Mouse (Mus musculus) embryonic fibroblast, embryonic 13.5 days (primary cell): Measurements from ENCODE around the gene Luc7l. TPM values are rescaled to one million over a fixed set of nuclear protein-coding genes. Genes with fewer than 3 reads are reported as not detected.

Experiments used
- H3K27ac ChIP-seq: 2 replicates; pipeline ENCODE4 v1.5.1; 2012; ENCODE audit warnings: low read length, control low read depth, inconsistent platforms; ENCODE audit not compliant: insufficient read depth
- H3K4me1 ChIP-seq: 2 replicates; pipeline ENCODE4 v1.6.1; 2011; ENCODE audit warnings: low read length; ENCODE audit not compliant: control insufficient read depth, insufficient read depth
- H3K4me3 ChIP-seq: 2 replicates; pipeline ENCODE4 v1.5.1; 2011; ENCODE audit warnings: mild to moderate bottlenecking, control low read depth, low read length; ENCODE audit not compliant: insufficient read depth
- CTCF ChIP-seq: IDR thresholded peaks from 2 replicates; pipeline ENCODE4 v1.5.1; 2011; ENCODE audit warnings: mild to moderate bottlenecking, control low read depth, low read length, moderate library complexity, borderline replicate concordance; ENCODE audit not compliant: insufficient read depth
- POLR2A ChIP-seq: IDR thresholded peaks from 2 replicates; pipeline ENCODE4 v1.6.1; 2011; ENCODE audit warnings: low read depth, mild to moderate bottlenecking, control low read depth, low read length, moderate library complexity
- polyA plus RNA-seq: library from polyadenylated mRNA; stranded (reverse); fragments of >200 nt; gene quantifications from 2 replicates; pipeline ENCODE4 v1.2.4, GENCODE M21; 2011; ENCODE audit warnings: low read depth; ENCODE audit not compliant: missing spikeins, insufficient read length

The Luc7l gene
- 44.1 and 45.0 TPM in 2 replicates for polyA plus RNA-seq

DNA sequence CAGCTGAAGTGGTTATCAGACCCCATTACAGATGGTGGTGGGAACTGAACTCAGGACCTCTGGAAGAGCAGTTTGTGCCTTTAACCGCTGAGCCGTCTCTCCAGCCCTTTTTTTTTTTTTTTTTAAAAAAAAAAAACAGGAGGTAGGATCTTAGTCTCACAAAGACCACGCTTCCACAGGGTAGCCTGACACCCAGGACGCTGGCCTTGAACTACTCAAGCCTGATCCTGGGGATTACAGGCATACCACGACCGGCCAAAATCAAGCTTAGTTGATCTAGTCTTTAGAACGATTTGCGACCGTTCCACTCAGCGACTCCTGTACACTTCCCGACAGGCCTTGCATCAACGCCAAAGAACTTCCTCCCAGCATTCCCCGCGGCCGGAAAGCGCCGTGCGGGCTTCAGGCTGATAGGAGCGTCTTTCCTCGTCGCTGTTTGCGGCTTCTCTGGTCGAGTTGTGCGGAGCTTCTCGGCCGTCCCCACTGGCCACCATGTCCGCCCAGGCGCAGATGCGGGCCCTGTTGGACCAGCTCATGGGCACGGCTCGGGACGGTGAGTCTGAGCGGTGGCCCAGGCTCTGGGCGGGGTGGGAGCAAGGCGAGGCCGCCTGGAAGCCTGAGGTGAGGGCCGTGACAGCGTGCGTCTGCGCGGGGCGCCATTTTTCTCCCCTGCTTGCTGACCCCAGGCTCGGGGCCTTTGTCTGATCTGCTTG is at the start of gene Luc7l:
TSS of gene Luc7l (plus strand) at position 358 of the 713 bp plus-strand sequence.
- Histone ChIP-seq H3K27ac (peak within 1 kb of the TSS; percentile 94), H3K4me1 (no peaks in the 10 kb centered on the region), H3K4me3 (peak within 1 kb of the TSS; percentile 97)
- TF ChIP-seq CTCF (no peak), POLR2A (peak; percentile 92)

DNA sequence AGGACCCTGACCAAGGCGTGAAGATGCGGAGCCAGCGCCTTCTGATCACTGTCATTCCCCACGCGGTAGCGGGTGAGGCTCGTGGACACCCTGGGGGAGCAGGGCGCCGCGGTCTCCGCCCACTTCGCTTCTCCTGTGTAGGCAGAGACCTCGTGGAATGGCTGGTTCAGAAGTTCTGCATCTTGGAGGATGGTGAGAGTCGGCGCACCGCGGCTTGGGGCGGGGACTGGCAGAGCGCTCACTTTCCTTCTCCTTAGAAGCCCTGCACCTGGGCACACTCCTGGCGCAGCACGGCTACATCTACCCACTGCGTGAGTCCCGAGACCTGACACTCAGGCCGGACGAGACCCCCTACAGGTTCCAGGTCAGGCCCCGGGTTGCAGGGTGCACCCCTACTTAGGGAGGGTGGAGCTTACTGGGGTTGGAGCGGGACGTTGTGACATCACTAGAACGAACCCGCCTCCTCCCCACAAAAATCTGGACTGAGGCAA is 49.3 kb upstream of the Luc7l start:
- H3K27ac ChIP-seq, result no peak overlapping the region
- H3K4me1 ChIP-seq, result no peaks in the 10 kb centered on the region
- TF ChIP-seq CTCF (no peak), POLR2A (no peak)
- peak overlapping the region; percentile 60 for H3K4me3 ChIP-seq

DNA sequence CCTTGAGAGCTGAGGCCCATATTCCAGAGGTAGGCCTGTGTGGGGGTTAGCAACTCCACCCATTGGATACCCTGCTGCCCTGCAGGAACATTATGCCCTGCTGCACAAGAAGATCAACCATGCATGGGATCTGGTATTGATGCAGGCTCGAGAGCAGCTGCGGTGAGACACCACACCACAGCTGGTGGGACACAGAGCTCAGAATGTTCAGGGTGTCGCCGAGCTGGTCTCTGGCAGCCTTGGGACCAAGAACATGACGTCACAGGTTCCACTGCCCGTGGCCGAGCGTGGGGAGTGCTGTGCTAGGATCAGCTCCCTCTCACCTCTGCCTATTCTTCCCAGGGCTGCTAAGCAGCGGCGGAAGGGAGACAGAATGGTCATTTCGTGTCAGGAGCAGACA is 47.9 kb upstream of the Luc7l start:
- TF ChIP-seq CTCF, result no peak
- TF ChIP-seq POLR2A, result no peak
- Histone ChIP-seq H3K4me1 (no peaks in the 10 kb centered on the region), H3K4me3 (no peak overlapping the region), H3K27ac (no peak overlapping the region)

DNA sequence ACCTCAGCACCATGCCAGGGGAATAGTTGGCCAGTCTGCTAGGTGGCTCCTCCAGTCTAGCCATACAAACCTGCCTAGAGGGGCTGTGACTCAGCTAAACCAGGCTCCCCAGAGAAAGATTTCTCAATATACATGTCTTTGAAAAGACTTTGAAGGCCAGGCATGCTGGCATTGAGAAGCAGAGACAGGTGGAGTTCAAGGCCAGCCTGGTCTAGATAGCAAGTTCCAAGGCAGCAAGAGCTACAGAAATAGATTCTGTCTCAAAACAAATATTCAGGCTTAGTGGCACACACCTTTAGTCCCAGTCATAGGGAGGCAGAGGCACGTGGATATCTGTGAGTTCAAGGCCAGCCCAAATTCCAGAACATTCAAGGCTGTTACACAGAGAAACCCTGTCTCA is 46.3 kb upstream of the Luc7l start:
- TF ChIP-seq CTCF (no peak), POLR2A (no peak)
- no peaks in the 10 kb centered on the region for H3K4me1 ChIP-seq
- no peak overlapping the region for H3K4me3 ChIP-seq
- no peak overlapping the region for H3K27ac ChIP-seq

- TF ChIP-seq CTCF (no peak), POLR2A (no peak)
- Histone ChIP-seq H3K4me1 (no peaks in the 10 kb centered on the region), H3K4me3 (no peak within 1 kb of the TSS), H3K27ac (no peak within 1 kb of the TSS)
These were observed 45.0 kb upstream of the Luc7l start, which contains the start of gene Arhgdig for GRCm38 (mm10) chr17:26207686-26208085. Arhgdig (minus strand) TSS chr17:26207786.

- H3K4me1 ChIP-seq, result no peaks in the 10 kb centered on the region
- TF ChIP-seq POLR2A, result no peak
- no peak for TF ChIP-seq CTCF
- H3K27ac ChIP-seq, result no peak overlapping the region
- no peak overlapping the region for H3K4me3 ChIP-seq
These were observed 40.5 kb upstream of the Luc7l start for GRCm38 (mm10) chr17:26212241-26212640.

GRCm38 (mm10) chr17:26212681-26213080 is 40.0 kb upstream of the Luc7l start:
- Histone ChIP-seq H3K27ac (no peak overlapping the region), H3K4me1 (no peaks in the 10 kb centered on the region), H3K4me3 (no peak overlapping the region)
- TF ChIP-seq POLR2A (no peak), CTCF (no peak)

DNA sequence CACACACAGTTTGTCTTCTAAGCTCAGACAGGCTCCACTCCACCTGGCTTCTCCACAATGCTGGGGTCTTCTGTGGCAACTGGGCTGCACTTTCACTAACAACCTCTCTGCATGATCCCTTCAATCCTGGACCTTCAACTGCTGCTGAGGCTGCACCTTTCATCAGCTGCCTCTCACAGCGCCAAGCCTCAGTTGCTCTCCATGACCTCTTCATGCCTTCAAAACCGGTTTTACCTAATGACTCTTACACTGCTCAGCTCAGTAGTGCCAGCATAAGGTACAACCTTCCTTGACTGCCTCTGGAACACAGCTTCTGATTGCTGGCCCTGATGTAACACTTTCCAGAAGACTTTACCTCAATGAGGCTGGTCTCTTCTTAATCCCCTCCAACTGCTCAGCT is 31.2 kb upstream of the Luc7l start:
- TF ChIP-seq POLR2A (no peak), CTCF (no peak)
- H3K27ac ChIP-seq, result no peak overlapping the region
- no peak overlapping the region for H3K4me3 ChIP-seq
- no peaks in the 10 kb centered on the region for H3K4me1 ChIP-seq

DNA sequence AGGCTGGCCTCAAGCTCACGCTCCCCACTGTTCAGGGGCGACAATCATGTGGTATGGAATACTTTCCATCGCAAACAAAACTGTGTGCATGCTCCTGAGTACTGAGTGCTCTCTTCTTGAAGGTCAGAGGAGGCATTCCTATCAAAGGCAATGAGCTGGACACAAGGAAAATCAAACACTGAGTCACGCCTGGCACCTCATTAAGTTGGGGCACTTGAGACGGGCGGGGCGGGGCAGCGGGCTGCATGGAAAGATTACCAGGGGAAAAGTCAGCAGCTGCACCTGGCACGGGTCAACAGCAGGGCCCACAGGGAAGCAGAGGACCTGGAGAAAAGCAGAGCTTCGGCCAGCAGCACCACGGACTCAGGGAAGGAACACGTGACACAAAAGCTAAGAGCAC is 27.5 kb upstream of the Luc7l start:
- Histone ChIP-seq H3K27ac (no peak overlapping the region), H3K4me1 (no peaks in the 10 kb centered on the region), H3K4me3 (no peak overlapping the region)
- TF ChIP-seq CTCF (no peak), POLR2A (no peak)

- TF ChIP-seq POLR2A, result no peak
- no peak for TF ChIP-seq CTCF
These were observed 22.9 kb upstream of the Luc7l start for GRCm38 (mm10) chr17:26229776-26230175.

DNA sequence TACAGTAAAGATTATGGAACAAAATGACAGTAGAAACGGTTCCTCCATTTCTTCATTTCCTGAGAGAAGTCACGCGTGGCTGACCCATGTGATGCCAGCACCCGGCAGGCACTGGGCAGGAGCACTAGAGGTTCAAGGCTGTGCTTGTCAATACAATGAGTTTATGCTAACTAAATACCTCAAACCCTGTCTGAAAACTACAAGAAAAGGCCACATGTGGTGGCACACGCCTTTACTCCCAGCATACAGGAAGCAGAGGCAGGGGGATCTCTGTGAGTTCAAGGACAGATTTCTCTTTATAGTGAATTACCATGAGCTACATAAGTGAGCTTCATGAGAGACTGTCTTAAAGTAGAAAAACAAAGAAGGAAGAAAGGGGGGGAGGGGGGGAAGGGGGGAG is 21.5 kb upstream of the Luc7l start:
- Histone ChIP-seq H3K4me3 (no peak overlapping the region), H3K4me1 (no peaks in the 10 kb centered on the region; the same call in 1 of the 2 replicates), H3K27ac (no peak overlapping the region)
- no peak for TF ChIP-seq CTCF
- no peak for TF ChIP-seq POLR2A

More at GRCm38 (mm10) chr17:26229776-26230175, 22.9 kb upstream of the Luc7l start:
- H3K4me3 ChIP-seq, result no peak overlapping the region
- no peaks in the 10 kb centered on the region; the same call in 1 of the 2 replicates for H3K4me1 ChIP-seq
- no peak overlapping the region for H3K27ac ChIP-seq
